Comparison of ENCODE assay signal across 17 mouse cellular contexts in genomic region chr5:113121591-113121875, GRCm38 (mm10). TPM values are rescaled to one million over a fixed set of nuclear protein-coding genes. Genes with fewer than 3 reads are reported as not detected.
DNase-seq lines count a peak whose midpoint lies in the region; ATAC-seq and TF ChIP-seq lines count a peak whose summit lies in the region.
"Had no signal": no experiment of that assay in that cellular context is flagged by ENCODE, and none has a peak within 500 bp of the region (broad histone marks: within the 10 kb centered on the region; RNA-seq: fewer than 3 reads in every experiment).

No protein-coding gene starts in this region.

- WGBS in heart, embryonic 15.5 days, result 71% methylated on average over 6 of the region's 6 CpGs
- 46% methylated on average over 6 of the region's 6 CpGs for WGBS in lung, postnatal 0 days
- WGBS in stomach, embryonic 15.5 days, result 46% methylated on average over 6 of the region's 6 CpGs

- H3K9ac ChIP-seq in heart, embryonic 15.5 days, result no peak overlapping the region
- no peak overlapping the region; the same call in 1 of the 2 replicates for H3K9ac ChIP-seq in lung, postnatal 0 days (replicated peaks; ENCODE audit: low read depth)
- H3K9ac ChIP-seq in stomach, embryonic 15.5 days, result no peak overlapping the region

- intact Hi-C loops in heart, postnatal 25 days (cut with DNase I), result no loop called here

- TF ChIP-seq EP300 in lung, postnatal 0 days (IDR thresholded peaks at IDR 0.05), result no peak

- TF ChIP-seq CTCF in lung, postnatal 0 days (IDR thresholded peaks at IDR 0.05), result no peak

- no peaks in the 10 kb centered on the region for H3K27me3 ChIP-seq in heart, embryonic 15.5 days
- no peaks in the 10 kb centered on the region for H3K27me3 ChIP-seq in lung, postnatal 0 days (replicated peaks; ENCODE audit: insufficient read depth, low read length)
- no peaks in the 10 kb centered on the region for H3K27me3 ChIP-seq in stomach, embryonic 15.5 days (replicated peaks)

- no peak for ATAC-seq in heart, embryonic 15.5 days (replicated peaks; ENCODE audit: insufficient number of reproducible peaks, insufficient read depth, low FRiP score, low read depth)
- peak; percentile 73 for ATAC-seq in lung, postnatal 0 days
- 0 out of 2 replicates have a peak, but pooled peaks have one; percentile 29 for ATAC-seq in stomach, embryonic 15.5 days (ENCODE audit: insufficient read depth, low FRiP score, low read depth)
- ATAC-seq: forebrain, embryonic 16.5 days; inflammation-experienced regulatory T-cells, adult 6 months; midbrain, embryonic 16.5 days had no signal

- peaks cover 72% of the 10 kb centered on the region for H3K4me1 ChIP-seq in heart, embryonic 15.5 days (replicated peaks)
- H3K4me1 ChIP-seq in lung, postnatal 0 days (ENCODE audit: insufficient read depth, low read depth, low read length), result peaks cover 8% of the 10 kb centered on the region; the same call in 1 of the 2 replicates
- H3K4me1 ChIP-seq in stomach, embryonic 15.5 days, result peaks cover 35% of the 10 kb centered on the region

- no peaks in the 10 kb centered on the region for H3K9me3 ChIP-seq in heart, embryonic 15.5 days (replicated peaks)
- no peaks in the 10 kb centered on the region for H3K9me3 ChIP-seq in lung, postnatal 0 days (ENCODE audit: low read length)
- H3K9me3 ChIP-seq in stomach, embryonic 15.5 days, result no peaks in the 10 kb centered on the region

- H3K4me2 ChIP-seq in heart, embryonic 15.5 days, result no peak overlapping the region
- peak overlapping the region; percentile 25; the same call in 1 of the 2 replicates for H3K4me2 ChIP-seq in lung, postnatal 0 days (replicated peaks; ENCODE audit: low read depth, low read length)
- H3K4me2 ChIP-seq in stomach, embryonic 15.5 days, result peak overlapping the region; percentile 8; the same call in 1 of the 2 replicates

- DNase-seq in heart, postnatal 25 days (ENCODE audit: low spot score), result no peak
- DNase-seq in lung, postnatal 0 days (ENCODE audit: low spot score), result peak; percentile 64
- DNase-seq in lung, adult 18-20 months, result no peak
- peak; percentile 65 for DNase-seq in gonadal fat pad, adult 2 months (ENCODE audit: low read depth)
- no peak for DNase-seq in urinary bladder, postnatal 4 days (ENCODE audit: low spot score in 2 of 2)
- no peak for DNase-seq in adrenal gland, postnatal 14 days
- DNase-seq: adrenal gland, adult 8-10 months had no signal

- H3K4me3 ChIP-seq in heart, embryonic 15.5 days, result no peak overlapping the region
- H3K4me3 ChIP-seq in lung, postnatal 0 days (ENCODE audit: low read depth, low read length), result no peak overlapping the region
- no peak overlapping the region for H3K4me3 ChIP-seq in stomach, embryonic 15.5 days (replicated peaks)

- peak overlapping the region; percentile 59 for H3K27ac ChIP-seq in heart, embryonic 15.5 days
- H3K27ac ChIP-seq in lung, postnatal 0 days (ENCODE audit: low read length), result peak overlapping the region; percentile 81
- peak overlapping the region; percentile 83 for H3K27ac ChIP-seq in stomach, embryonic 15.5 days

- H3K36me3 ChIP-seq in heart, embryonic 15.5 days, result no peaks in the 10 kb centered on the region
- H3K36me3 ChIP-seq in lung, postnatal 0 days (ENCODE audit: insufficient read depth, low read length), result no peaks in the 10 kb centered on the region
- H3K36me3 ChIP-seq in stomach, embryonic 15.5 days, result no peaks in the 10 kb centered on the region

RNA-seq across cellular contexts. Expression of gene Crybb3, which starts 40.1 kb away (rescaled TPM):
- 0.83 and 1.5 TPM in 2 replicates for polyA plus RNA-seq in heart, embryonic 15.5 days (2015; fragmentation: Nextera tagmentation; extraction: Ambion mirVana)
- total RNA-seq in heart, postnatal 25 days (2021), result 1 to 10 TPM; 1.3 to 2.0 TPM
- polyA plus RNA-seq in lung, postnatal 0 days (2015; fragmentation: Nextera tagmentation; extraction: Ambion mirVana), result 0.57 and 1.5 TPM in 2 replicates
- 2.1 and 3.5 TPM in 2 replicates for polyA plus RNA-seq in gonadal fat pad, adult 2 months (2012; rRNA removed)
- 1.1 and 1.2 TPM in 2 replicates for polyA plus RNA-seq in stomach, embryonic 15.5 days (2015; fragmentation: Nextera tagmentation; extraction: Ambion mirVana)
- 1.4 and 2.2 TPM in 2 replicates for total RNA-seq in adrenal gland, postnatal 14 days (2021)
- polyA plus RNA-seq: liver, embryonic 16.5 days had no signal

RNA-seq across cellular contexts. Expression of gene Crybb2, which starts 51.6 kb away (rescaled TPM):
- polyA plus RNA-seq in heart, embryonic 15.5 days (2015; fragmentation: Nextera tagmentation; extraction: Ambion mirVana), result not detected in 2 replicates
- not detected for total RNA-seq in heart, postnatal 25 days (2021)
- polyA plus RNA-seq in lung, postnatal 0 days (2015; fragmentation: Nextera tagmentation; extraction: Ambion mirVana), result not detected in 2 replicates
- not detected in 2 replicates for polyA plus RNA-seq in gonadal fat pad, adult 2 months (2012; rRNA removed)
- not detected in 2 replicates for polyA plus RNA-seq in stomach, embryonic 15.5 days (2015; fragmentation: Nextera tagmentation; extraction: Ambion mirVana)
- total RNA-seq in adrenal gland, postnatal 14 days (2021), result not detected in 2 replicates
- total RNA-seq: adrenal gland, adult 8-10 months; left cerebral cortex, adult 18-20 months had no signal
- polyA plus RNA-seq: cortical plate, adult 2 months; forebrain, embryonic 16.5 days; heart, postnatal 0 days; inflammation-experienced regulatory T-cells, adult 6 months; liver, embryonic 16.5 days; midbrain, embryonic 16.5 days; testis, adult 2 months had no signal

Comparison
In these comparisons a context has a peak if more than half of its experiments do, and no peak if none do; other contexts are left out.
1. DNase-seq: peak in lung, postnatal 0 days (single experiment) and gonadal fat pad, adult 2 months (single experiment); none in heart, postnatal 25 days (single experiment), lung, adult 18-20 months (0 of 2), urinary bladder, postnatal 4 days (0 of 2) and adrenal gland, postnatal 14 days (single experiment).
2. Peak in every context shown above with its lines, with median percentiles within 50 percentile points of each other: H3K27ac ChIP-seq.